Mouse (Mus musculus) frontal cortex, postnatal 10 days (tissue): ENCODE measurements at regions not wholly inside any gene's neighbourhood (a gene's known extent, or its start where the extent isn't known, plus 50 kb on each side); places are given as distances from the start of the nearest gene placed in this dataset.

Experiments used
- DNase-seq, 2 experiments: peaks; one replicate each; pipeline ENCODE4 v3.0.0; 2022; ENCODE audit warnings: low spot score in 2 of 2, mixed read lengths in 1 of 2

DNA sequence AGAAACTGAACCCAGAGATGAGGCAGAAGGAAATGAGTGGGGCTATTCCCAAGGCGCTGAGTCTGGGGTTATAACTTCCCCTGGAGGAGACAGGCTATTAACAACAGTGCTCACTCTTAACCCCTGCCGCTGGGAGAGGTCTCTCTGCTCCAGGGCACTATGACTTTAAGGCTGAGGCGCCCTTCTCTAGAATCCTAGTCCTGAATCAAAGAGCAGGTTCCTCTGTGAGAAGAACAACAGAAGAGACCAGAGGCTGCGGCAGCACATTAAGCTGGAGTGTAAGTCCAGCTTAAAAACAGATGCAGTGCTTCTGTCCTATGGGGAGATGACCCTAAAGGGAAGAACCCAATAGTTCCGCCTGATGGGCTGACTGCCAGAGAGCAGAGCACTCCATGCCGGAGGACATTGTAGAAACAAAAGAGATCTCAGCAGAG is 173.4 kb upstream of the Klf7 start:
- DNase-seq = no peak

DNA sequence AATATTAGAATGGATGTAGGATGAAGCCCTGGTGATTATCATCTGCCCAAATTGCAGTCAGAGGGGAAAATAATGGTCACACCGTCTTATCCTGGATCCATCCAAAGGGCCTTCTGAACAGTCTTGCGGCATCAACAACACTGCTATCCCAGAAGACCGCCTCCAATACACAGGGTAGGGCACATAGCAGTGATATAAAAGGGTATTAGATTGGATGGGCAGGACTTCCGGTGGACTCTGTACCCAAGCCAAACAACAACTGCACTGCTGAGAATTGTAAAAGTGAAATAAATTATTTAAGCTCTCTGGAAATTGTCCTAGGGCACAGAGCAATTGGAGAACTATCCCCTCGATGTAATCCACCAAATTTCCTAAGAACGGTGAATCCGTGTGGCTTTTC is 173.0 kb upstream of the Klf7 start:
- no peak for DNase-seq

GRCm38 (mm10) chr1:64288812-64289447 is 166.8 kb upstream of the Klf7 start:
- DNase-seq = no peak

DNA sequence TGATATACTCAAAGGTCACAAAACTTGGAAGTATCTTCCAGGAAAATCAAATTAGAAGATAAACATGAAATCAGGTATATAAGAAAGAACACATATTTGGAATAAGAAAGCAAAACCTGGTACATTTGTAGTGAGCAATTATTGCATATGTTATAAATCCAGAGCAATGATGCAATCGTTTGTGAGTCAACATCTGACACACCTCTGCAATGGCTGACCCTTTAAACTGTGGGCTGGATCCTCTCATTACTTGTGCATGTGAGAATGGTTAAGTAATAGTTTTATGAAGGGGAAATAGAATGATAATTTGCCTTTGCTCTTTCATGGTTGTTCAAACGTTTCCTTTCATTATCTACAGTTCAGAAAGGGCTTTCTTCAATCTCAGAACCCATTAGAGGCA is 165.0 kb upstream of the Klf7 start:
- no peak for DNase-seq

DNA sequence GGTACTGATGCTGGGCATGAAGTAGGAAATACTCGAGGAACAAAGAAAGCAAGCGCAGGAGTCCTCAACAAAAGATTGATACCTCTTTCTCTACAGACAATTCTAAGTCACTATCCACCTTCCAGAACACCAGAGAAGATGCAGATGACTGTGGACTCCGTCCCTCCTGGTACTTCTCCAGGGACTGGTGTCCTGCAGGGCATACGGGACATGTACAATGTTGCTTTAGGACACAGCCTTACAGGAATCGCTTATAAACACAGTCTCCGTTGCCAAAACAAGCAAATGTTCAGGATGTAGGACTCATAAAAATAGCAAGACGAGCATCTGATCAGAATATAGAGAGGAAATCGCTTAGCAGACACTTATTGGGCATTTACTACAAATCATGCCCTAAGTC is 162.6 kb upstream of the Klf7 start:
- no peak for DNase-seq

GRCm38 (mm10) chr1:64275865-64276264 is 153.8 kb upstream of the Klf7 start:
- DNase-seq = no peak

DNA sequence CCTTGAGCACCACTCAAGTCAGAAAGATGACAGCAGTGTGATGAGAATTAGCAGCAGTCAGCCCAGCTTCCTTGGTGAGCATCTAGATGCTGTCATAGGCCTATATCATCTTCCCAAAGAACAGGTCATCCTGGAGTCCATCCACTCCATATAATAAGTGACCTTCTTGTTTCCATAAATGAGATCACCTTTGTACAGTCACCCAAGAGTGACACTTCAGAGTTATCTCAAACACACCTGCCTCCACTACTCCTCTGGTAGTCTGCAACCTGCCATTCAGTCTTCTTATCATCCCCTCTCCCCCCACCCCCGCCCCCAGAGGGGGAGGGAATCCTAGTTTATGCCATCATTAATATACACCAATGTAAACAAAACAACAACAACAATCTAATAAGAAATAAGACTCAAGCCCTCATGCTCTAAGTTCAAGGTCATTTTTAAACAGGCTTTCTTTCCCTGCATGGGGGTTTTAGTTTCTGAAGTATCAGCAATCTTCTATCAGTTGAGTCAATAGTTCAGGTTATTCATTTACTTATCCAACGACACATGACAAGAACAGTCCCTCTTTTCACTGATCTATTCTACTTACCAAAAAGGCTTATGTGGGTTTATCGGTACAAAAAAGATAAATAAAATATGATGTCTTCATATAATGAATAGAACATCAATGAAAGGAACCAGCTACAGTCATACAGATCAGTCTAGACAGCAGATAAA is 153.2 kb upstream of the Klf7 start:
- no peak for DNase-seq

GRCm38 (mm10) chr1:64257237-64257636 is 135.2 kb upstream of the Klf7 start:
- DNase-seq = no peak

DNA sequence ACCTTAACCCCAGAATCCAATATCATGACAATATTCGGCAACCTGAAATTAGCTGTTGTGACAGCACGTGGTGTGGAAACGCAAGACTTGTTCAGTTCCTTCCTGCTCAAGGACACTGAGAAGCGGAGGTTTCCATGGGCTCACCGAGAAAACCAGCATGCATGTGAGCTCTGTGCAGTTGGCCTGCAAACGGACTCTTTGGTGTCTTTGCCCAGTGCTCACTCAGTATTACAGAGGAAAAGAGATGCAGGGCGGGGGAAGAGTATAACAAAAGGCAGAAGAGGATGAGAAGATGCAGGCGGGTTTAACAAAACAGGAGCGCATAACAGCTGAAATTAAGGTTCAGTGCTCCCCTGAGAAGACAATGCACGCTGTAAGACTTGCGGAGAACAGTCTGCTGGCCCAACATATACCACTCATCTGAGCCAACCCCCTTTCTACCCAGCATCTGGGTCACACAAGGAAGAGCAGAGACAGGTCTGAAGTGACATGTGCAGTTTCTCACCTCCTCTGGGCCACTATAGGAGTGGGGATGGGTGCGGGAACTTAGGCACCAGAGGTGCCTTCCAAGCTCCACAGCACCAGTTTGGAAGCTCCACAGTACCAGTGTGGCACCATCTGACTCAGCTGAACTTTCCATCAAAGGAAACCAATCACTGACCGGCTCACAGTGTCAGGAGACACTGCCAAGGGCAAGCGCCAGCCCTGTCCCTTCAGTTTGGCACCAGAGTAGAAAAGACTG is 133.6 kb upstream of the Klf7 start:
- DNase-seq = peak in 1 of 2 experiments; percentile 13

DNA sequence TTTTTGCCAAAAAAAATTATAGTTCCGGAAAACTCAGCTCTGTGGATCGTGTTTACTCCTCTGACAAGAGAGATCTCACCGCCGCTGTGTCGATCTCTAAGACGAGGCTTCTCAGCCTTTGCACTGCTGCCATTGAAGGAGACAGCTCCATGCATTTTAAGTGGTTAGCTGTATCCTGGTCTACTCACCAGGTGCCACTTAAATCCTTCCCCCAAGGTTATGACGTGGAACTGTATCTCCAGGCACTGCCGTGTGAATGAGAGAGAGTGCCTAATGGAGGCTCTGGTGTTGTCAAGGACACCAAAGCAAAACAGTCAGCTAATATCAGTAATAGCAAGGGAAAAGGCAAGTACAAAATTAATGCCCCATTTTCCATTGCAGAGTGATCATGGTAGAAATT is 132.6 kb upstream of the Klf7 start:
- no peak for DNase-seq

DNA sequence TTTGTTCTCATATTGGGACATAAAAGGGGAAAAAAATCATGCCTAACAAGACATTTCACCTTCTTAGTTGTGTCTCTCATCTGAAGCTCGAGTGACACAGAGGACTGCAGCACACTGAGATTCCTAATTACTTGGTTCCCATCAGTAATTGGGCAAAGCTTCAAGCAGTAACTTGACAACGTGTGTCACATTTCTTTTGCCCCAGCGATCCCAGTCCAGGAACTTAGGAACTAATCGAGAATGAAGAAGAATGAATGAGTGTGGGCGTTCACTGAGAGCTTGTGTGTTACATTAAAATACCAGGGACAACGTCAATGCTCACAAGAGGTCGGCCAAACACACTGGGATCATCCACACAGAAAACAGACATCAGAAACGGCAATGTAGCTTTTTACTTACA is 131.9 kb upstream of the Klf7 start:
- no peak for DNase-seq

DNA sequence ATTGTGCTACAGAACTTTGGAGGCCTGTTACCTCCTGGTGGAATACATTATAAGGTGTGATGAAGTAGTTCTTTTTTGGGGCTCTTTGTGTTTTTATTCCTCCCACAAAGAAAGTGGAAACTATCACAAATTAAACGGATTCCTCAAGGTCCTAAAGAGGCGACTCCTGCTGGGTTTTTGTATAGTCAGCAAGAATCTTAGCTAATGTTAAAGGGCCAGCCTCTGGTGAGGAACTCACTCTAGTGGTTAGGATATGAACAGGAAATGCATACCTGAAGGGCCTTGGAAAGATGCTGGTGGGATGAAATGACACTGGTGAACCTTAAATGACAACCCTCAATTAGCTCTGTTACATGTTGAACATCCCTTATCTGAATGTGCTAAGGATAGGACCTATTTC is 120.3 kb upstream of the Klf7 start:
- no peak for DNase-seq

DNA sequence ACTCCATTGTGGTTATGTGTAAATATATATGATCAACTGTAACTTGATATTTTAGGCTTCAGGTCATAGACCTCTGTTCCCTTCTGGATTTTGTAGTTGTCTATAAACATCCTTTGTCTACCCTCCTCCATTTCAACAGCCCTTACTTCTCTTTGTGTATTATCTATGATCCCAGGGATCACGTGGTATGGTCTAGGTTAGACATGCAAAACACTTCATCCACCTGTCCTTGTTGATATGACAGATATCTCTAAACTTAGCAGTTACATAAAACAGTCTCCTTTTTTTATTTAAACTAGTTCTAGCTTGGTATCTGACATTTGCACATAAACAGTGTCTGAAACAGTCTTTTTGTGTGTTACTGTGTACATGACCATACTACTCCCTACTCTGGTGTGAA is 107.6 kb upstream of the Klf7 start:
- no peak for DNase-seq

- DNase-seq = peak; percentile 24 to 49
Observed at GRCm38 (mm10) chr1:64226001-64226918, 104.2 kb upstream of the Klf7 start.

- DNase-seq = peak in 1 of 2 experiments; percentile 17
Observed at GRCm38 (mm10) chr1:64223779-64224687, 102.0 kb upstream of the Klf7 start.

- DNase-seq = no peak
Observed at GRCm38 (mm10) chr1:64222475-64222874, 100.4 kb upstream of the Klf7 start.

- DNase-seq = no peak
Observed at GRCm38 (mm10) chr1:64220486-64220885, 98.4 kb upstream of the Klf7 start.

- DNase-seq = no peak
Observed at GRCm38 (mm10) chr1:64220040-64220439, 98.0 kb upstream of the Klf7 start.

DNA sequence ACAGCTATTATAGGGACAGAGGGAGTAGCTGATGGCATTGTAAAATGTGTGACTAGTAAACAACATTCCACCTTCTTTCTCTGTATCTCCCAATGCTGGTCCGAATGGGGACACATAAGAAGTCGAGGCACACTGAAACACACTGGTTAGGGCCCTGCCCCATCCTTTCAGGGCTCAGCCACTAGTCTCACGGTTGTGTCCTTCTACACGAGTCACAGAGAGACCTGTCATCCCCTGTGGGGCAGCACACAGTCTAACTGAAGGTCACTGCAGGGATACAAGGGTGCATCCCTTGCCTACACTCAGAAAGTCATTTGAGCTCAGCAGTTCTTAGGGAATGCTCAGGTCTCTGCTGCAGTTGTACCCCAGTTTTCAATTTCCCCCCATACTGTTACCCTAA is 93.6 kb upstream of the Klf7 start:
- DNase-seq = no peak

GRCm38 (mm10) chr1:64209131-64209530 is 87.0 kb upstream of the Klf7 start:
- DNase-seq = no peak
